Mouse (Mus musculus) layer of hippocampus, adult 9-11 months (tissue): ENCODE measurements around the gene Foxp2.

ENCODE experiments used
- DNase-seq: peaks from one replicate; pipeline ENCODE4 v3.0.0; 2022

Foxp2 gene

GRCm38 (mm10) chr6:15378261-15378660 lies 477.1 kb downstream of the Foxp2 start:
- DNase-seq, result no peak

DNA sequence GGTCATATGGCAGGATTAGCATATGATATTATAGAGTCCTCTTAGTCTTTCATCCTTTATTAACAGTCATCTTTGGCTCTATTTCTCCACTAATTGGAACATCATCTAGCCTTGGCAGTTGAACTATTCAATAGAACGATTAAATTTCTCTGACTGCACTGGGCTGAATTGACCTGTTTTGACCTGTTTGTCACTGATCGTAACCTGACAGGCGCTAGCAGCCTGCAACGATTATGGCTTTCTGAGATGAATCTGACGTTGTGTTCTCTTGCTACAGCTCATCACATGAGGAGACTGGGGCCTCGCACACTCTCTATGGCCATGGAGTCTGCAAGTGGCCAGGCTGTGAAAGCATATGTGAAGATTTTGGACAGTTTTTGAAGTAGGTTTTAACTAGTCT lies 495.3 kb downstream of the Foxp2 start:
- DNase-seq, result no peak

GRCm38 (mm10) chr6:15397485-15397884 lies 496.3 kb downstream of the Foxp2 start:
- no peak for DNase-seq

DNA sequence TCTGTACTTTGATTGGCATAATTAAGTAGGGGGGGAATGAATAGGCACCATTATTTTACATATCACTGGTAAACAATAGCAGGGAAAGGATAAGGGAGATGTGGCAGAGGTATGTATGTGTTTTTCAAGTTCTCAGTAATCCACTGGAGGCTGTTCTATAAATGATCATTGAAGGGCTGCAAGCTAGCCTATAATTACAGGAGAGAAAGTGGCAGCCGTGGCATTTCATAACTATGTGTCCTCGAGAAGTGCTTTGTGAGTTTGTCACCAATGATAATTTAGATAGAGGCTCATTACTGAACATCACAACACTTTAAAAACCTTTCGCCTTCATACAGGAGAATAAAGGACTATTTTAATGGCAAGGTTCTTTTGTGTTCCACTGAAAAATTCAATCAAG lies 500.0 kb downstream of the Foxp2 start:
- no peak for DNase-seq

DNA sequence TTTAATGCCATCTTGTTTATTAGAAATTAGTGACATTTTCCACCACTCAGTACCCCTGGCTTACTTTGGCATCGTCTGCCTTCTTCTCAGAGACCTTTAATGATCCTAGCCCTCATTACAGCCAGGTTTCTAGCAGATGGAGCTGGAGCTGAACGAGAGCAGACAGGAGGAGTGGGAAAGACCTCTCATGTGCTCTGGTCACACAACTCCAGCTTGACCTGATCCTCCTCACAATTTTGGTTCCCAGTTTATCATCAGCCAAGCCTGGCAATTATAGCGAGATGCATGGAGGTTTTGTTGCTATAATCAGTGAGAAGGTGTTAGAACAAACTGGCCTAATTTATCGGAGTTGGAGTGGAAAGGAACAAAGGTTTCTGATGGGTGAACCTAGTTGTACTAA lies 500.9 kb downstream of the Foxp2 start:
- no peak for DNase-seq

GRCm38 (mm10) chr6:15415099-15415498 lies 514.0 kb downstream of the Foxp2 start:
- DNase-seq, result no peak

GRCm38 (mm10) chr6:15459701-15460100 lies 558.6 kb downstream of the Foxp2 start:
- no peak for DNase-seq

- DNase-seq, result no peak
These were observed 562.2 kb downstream of the Foxp2 start for GRCm38 (mm10) chr6:15463390-15463789.

- DNase-seq, result no peak
These were observed 564.3 kb downstream of the Foxp2 start for GRCm38 (mm10) chr6:15465471-15465870.

DNA sequence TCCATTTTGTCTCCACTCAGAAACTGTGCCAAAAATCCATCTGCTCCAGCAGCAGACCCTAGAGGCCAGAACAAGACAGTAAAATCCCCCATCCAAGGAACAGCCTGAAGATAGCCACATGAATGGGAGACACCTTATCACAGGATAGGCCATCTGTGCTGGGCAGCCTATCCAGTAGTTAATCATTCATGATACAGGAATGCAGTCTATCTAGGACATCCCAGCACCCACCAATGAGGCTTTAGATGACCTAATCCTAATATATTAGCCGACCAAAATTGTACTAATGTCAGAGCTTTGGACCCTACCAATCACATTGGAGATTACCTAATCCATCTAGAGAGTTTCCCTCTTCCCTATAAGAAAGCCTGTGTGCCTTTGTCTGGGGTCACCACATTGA lies 565.5 kb downstream of the Foxp2 start:
- DNase-seq, result no peak

GRCm38 (mm10) chr6:15486909-15487308 lies 585.8 kb downstream of the Foxp2 start:
- no peak for DNase-seq
